Mouse (Mus musculus): ENCODE measurements around the gene Ubr3. TPM values are rescaled to one million over a fixed set of nuclear protein-coding genes. Genes with fewer than 3 reads are reported as not detected.
"Not testable (repeated sequence)": the region's sequence is repeated elsewhere in the genome, so short reads cannot be mapped to it uniquely, and the experiment has no call there.

Gene Ubr3
- polyA plus RNA-seq, 2 experiments from 2014 or later = 11.7 to 16.1 TPM

GRCm38 (mm10) chr2:69912801-69913200, 15.8 kb downstream of the Ubr3 start:
- ATAC-seq = no peak

DNA sequence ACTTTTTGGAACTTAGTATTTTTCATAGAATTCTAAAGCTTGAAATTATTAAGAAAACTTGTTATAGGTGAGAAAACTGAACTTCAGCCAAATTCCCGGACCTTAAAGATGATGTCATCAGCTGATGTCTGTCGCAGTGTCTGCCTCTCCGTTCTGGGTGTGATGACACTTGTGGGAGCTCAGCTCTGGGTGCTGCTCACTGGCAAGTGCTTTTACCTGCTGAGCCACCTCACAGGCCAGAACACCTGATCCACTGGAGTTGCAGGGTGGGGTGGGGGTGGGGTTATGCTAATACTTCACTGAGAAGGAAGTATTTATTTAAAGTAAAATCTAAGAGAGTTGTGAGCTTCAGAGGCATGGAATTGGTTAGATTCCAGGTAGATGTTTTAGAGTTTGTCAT, 20.3 kb downstream of the Ubr3 start:
- ATAC-seq = no peak

DNA sequence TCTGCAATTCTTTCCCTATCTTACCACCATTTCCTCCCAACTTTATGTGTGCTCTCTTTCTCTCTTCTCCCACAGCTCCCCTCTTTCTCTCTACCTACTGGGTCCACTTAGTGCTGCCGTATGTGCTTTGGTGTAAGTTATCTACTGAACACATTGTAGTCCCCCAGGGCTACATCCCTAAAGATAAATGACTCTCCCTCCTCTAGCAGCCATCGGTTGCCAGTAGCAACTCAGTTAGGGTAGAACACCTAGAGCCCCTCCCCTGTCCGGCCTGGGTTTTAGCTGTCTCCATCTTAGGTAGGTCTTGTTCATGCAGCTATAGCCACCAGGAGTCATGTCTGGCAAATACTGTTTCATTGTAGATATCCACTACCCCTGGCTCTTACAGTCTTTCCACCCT, 27.9 kb downstream of the Ubr3 start:
- ATAC-seq = no peak

- no peak for ATAC-seq
Observed at GRCm38 (mm10) chr2:69936331-69936730, 39.3 kb downstream of the Ubr3 start.

- no peak for ATAC-seq
Observed at GRCm38 (mm10) chr2:69939226-69939625, 42.2 kb downstream of the Ubr3 start.

DNA sequence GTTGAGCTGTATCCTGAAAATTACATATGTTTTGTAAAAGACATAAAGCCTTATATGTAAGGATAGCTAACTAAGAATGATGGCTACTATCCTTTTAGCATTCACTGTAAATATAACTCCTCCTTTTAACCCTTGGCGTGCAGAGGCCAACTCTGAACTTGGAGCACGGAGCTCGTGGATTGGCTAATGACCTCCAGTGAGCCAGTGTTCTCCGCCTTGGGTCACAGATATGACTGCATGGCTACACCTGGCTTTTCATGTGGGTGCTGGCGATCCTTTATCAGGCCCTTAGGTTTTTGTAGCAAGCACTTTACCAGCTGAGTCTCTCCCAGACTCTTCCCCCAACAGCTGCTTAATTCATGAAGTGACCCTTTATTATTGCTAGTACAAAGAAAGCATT, 42.6 kb downstream of the Ubr3 start:
- ATAC-seq = no peak

DNA sequence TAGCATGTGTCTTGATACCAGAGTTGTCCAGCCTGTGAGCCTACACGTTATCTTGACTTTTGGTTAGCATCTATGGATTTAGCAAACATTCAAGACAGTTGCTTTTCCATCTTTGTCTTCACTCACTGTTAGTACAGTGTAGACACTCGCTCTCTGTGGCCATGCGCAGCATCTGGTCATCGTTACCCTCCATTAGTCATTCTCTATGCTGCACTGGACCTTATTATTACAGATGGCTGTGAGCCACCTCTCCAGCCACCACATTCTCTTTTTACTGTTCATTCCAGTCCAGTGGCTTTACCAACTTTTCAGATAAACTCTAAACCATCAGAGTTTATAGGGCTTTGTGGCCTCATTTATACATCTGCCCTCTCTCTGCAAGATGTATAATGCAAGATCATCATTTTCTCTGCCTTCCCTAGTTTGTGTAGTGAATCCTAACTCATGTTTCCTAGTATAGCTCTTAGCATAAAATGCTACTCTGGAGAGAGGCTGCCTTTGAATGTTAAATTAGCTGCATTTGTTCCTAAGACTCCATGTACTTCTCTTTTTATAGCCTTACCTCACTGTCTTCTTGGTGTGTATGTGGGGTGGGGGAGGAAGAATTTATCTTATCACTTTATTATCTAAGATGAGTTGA, 44.5 kb downstream of the Ubr3 start:
- ATAC-seq = no peak

- ATAC-seq = no peak
Observed at GRCm38 (mm10) chr2:69952849-69953248, 55.8 kb downstream of the Ubr3 start.

DNA sequence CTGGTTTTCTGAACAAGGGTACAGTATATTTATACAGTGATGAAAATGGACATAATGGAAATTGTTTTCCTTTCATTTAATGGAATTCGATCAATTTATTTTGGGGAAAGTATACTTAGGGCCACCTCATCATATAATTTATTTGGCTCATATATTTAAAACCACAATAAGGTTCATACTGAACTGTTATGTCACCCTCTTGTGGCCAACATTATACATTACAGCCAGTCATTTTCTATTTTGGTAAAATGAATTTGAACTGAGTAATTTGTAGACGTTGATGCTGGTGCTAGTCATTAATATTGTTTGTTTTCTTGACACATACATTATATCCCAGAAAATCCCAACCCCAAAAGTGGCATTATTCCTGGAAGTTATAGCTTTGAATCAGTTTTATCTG, 58.6 kb downstream of the Ubr3 start:
- peak; percentile 70 for ATAC-seq

DNA sequence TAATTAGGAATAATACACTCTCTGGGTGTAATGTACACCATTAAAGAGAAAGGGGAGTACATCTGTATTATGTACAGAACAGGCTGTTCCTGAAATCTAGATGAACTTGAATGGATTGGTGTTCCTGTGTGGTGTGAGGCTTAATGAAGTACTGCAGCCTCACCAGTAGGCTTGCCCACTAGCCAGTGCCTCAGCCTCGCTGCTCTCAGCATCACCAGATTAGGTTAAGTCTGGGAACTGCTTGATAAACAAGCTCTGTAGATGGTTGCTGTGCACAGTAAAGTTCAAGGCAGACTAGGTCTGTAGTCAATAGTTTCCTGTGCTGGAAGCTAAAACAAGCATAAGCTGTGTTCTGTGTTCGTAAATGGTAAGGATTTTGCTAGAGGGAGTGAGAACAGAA, 60.6 kb downstream of the Ubr3 start:
- ATAC-seq = no peak

DNA sequence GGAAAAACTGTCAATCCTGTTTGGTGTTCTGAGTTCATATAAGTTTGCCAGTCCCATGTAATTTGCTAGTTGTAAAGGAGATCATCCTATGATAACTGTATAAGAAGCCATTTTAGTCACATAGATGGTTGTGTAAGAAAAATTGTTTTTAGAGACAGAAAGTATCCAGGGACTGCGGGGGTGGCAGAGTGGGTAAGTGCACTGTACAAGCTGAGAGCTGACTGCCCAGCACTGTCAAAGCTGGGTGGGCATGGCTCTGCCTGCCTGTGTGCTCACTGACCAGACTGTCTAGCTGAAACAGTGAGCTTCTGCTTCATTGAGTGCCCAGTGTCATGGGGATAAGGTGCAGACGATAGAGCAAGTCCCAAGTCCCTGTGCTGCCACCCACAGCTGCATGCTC, 77.8 kb downstream of the Ubr3 start:
- no peak for ATAC-seq

- ATAC-seq = no peak
Observed at GRCm38 (mm10) chr2:69989224-69989623, 92.2 kb downstream of the Ubr3 start.

- no peak for ATAC-seq
Observed at GRCm38 (mm10) chr2:69990647-69991046, 93.6 kb downstream of the Ubr3 start.

GRCm38 (mm10) chr2:69994082-69994736, 97.2 kb downstream of the Ubr3 start:
- not testable (repeated sequence) for ATAC-seq

DNA sequence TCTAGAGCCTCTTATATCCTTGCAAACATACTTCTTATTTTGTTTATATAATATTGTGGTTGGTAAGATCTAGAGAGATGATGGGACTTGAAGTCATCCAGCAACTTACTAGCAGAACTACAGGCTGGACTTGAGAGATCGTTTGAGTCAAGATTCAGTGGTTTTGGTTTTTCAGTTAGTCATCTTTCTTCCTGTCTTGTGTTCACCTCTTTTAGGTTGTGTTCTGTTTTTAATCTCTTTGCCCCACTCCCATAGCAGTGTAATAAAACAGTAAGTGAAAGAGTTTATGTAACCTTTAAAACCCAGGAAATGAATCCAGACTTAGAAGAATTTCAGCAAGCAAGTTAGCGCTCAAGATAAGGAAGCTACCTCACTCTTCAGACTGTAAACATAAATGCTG, 97.7 kb downstream of the Ubr3 start:
- ATAC-seq = peak; percentile 80

DNA sequence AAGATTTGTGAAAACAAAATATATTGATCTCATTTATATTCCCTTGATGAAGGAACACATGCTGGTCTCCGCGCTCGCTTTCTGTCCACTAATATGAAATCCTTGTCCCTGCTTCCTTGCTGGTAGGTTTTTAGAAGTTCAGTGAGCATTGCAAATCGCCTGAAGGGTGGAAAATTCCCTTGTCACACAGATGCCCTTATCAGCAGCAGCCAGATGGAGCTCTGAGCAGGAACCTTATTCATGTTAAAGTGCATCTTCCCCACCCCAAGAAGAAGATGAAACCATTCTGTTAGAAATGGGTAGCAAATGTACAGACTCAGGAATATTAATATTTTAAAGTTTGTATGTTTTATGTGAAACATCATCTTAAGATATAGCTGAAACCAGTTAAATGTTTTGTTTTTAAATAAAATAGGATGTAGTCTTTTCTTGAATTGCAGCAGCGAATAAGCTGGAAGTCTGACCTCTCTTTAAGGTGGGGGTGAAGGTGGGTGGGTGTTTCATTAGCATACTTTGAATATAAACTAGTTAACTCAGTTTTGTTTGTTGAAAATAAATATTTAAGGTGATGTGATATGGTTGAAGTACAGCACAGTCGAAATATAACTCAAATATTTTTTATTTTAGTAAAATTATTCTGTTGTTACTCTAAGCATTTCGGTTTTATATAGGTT, 102.2 kb downstream of the Ubr3 start:
- no peak for ATAC-seq

DNA sequence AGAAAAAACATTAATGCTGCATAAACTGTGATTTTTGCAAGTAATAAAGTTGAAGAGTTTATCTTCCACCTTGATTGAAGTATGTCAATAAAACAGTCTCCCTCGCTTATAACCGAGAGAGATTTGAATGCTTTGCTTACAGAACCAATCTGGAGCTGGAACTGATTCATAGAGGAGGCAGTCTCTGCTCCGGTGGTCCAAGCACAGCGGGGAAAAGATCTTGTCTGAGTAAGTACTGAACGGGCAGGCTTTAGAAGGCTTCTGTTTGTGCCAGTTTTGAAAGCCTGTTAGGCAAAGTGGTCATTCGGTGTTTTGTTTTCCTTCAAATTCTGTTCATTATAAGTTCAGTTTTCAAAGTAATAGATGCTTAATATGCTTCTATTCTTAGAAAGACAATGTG, 103.3 kb downstream of the Ubr3 start:
- ATAC-seq = no peak

DNA sequence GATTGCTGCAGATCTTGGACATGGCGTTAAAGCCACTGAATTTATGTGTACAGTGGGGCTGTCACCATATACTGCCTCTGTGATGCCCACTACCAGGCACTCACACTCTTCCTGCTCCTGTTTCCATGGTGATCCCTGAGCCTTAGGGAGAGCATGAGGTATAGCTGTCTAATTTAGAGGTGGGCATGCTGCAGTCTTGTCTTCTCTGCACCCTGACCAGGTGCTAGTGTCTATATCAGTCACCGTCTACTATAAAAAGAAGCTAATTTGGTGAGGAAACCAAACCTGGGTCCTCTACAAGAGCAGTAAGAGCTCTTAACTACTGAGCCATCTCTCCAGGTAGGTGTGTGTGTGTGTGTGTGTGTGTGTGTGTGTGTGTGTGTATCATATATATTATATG, 109.4 kb downstream of the Ubr3 start:
- no peak for ATAC-seq

GRCm38 (mm10) chr2:70012941-70013340, 115.9 kb downstream of the Ubr3 start:
- no peak for ATAC-seq

- no peak for ATAC-seq
Observed at GRCm38 (mm10) chr2:70018236-70018635, 121.2 kb downstream of the Ubr3 start.

GRCm38 (mm10) chr2:70024454-70024853, 127.4 kb downstream of the Ubr3 start:
- no peak for ATAC-seq

DNA sequence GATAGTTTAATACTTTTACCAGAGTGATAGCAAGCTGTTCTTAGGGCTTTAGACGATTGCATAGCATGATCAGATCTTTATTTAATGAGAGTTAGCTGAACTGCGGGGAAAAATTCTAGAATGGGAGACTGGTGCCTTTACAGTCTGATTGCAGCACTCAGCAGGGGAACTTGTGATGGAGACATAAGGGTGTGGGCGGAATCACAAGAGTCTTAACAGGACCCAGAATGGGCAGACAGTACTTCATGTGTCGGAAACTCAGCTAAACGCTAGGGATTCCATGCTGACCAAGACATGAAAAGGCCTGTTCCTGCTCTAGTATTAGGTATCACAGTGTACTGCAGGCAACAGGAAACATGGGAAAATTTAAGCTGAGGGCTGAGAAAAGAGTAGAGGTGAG, 128.7 kb downstream of the Ubr3 start:
- no peak for ATAC-seq

DNA sequence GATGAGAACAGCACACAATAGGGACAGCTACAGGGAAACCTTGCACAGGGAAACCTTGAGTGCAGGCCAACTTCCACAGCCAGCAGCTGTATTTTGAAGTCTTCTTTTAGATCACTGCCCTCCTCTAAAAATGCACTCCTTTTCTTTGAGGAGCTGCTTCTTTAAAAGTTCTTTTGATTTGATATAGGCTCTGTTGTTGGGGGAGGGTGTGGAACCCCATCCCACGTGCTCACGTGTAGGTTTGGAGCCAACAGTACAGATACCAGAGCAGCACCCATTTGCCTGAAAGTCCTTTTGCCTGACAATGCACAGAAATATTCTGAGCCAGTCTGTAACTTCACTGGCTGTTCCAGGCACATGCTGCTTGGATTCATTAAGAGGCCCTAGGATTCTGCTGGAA, 134.4 kb downstream of the Ubr3 start:
- ATAC-seq = no peak

GRCm38 (mm10) chr2:70034895-70035294, 137.8 kb downstream of the Ubr3 start:
- no peak for ATAC-seq
